Mouse (Mus musculus) spleen, adult 2 months (tissue): Measurements from ENCODE around the gene Smg5. TPM values are rescaled to one million over a fixed set of nuclear protein-coding genes. Genes with fewer than 3 reads are reported as not detected.
A peak's percentile ranks its signal among the peaks of the same experiment; 100 is the strongest.
"Not testable (repeated sequence)": the region's sequence is repeated elsewhere in the genome, so short reads cannot be mapped to it uniquely, and the experiment has no call there.

Source experiments
- DNase-seq, 2 experiments: peaks; one replicate each; pipeline versions ENCODE4 v3.0.0 to v3.0.0-alpha.2; 2012 to 2021; ENCODE audit warnings: low spot score in 2 of 2, low read depth in 1 of 2
- H3K27ac ChIP-seq: fragments of 200-500 bp; 2 replicates; pipeline ENCODE4 v1.5.1; 2012; ENCODE audit warnings: low read length, inconsistent platforms; ENCODE audit not compliant: insufficient read depth
- H3K27me3 ChIP-seq: fragments of 200-500 bp; 2 replicates; pipeline ENCODE4 v1.6.1; 2012; ENCODE audit warnings: mild to moderate bottlenecking, moderate library complexity, low read length, inconsistent platforms; ENCODE audit not compliant: control insufficient read depth, insufficient read depth
- H3K36me3 ChIP-seq: fragments of 200-500 bp; 2 replicates; pipeline ENCODE4 v1.6.1; 2012; ENCODE audit warnings: mild to moderate bottlenecking, low read length, inconsistent platforms; ENCODE audit not compliant: control insufficient read depth, insufficient read depth
- H3K4me1 ChIP-seq: fragments of 200-500 bp; 2 replicates; pipeline ENCODE4 v1.6.1; 2011; ENCODE audit warnings: inconsistent platforms; ENCODE audit not compliant: control insufficient read depth, insufficient read depth, insufficient read length
- H3K4me3 ChIP-seq: fragments of 200-500 bp; 2 replicates; pipeline ENCODE4 v1.5.1; 2011; ENCODE audit warnings: mild to moderate bottlenecking, inconsistent platforms; ENCODE audit not compliant: insufficient read depth, insufficient read length; ENCODE audit errors: extremely low read depth
- CTCF ChIP-seq: fragments of 200-500 bp; IDR thresholded peaks from 2 replicates; pipeline ENCODE4 v1.5.1; 2011; ENCODE audit warnings: mild to moderate bottlenecking, inconsistent platforms; ENCODE audit not compliant: insufficient read depth, insufficient read length, insufficient replicate concordance; ENCODE audit errors: extremely low read depth
- POLR2A ChIP-seq: fragments of 200-500 bp; IDR thresholded peaks from 2 replicates; pipeline ENCODE4 v1.6.1; 2011; ENCODE audit warnings: low read depth, low read length, inconsistent platforms
- WGBS: fragments of 180-500 bp; shearing (Covaris S2); methylation state at CpG from one replicate; pipeline ENCODE4 v1.1.7; 2018; 5-methylcytosine and 5-hydroxymethylcytosine counted together
- polyA plus RNA-seq: library from polyadenylated mRNA; depleted of rRNA; stranded (reverse); fragments of >200 nt; gene quantifications from 2 replicates; pipeline ENCODE4 v1.2.3, GENCODE M21; 2012

Gene Smg5
- polyA plus RNA-seq, 1 experiment: 64.6 TPM

DNA sequence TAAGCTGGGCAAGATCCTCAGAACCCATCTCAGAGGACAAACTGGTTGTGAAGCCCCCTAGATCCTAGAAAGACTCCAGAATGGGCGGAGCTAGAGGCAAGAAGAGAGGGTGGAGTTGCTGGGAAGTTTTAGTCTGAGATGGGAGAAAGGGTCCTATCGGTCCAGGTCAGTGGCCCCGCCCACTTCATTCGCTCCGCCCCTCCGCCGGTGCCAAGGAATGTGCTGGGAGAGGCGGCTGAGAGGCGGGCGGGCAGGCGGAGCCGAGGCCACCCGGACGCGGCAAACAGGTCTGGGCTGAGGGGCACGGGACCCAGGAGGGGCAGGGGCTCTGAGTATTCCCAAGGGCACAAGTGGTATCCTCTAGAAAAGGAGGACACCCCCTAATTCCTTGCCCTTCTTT lies 28.3 kb downstream of the Smg5 start, which contains the start of gene Paqr6:
Gene Paqr6, plus strand, starts transcription at position 248 of the 400 bp plus-strand sequence.
- DNase-seq: no peak
- H3K4me1 ChIP-seq: no peaks in the 10 kb centered on the region
- peak within 1 kb of the TSS; percentile 5; the same call in 1 of the 2 replicates for H3K27ac ChIP-seq
- H3K4me3 ChIP-seq: no peak within 1 kb of the TSS
- TF ChIP-seq POLR2A: no peak
- TF ChIP-seq CTCF: no peak
- H3K36me3 ChIP-seq: peaks cover 27% of the 10 kb centered on the region
- H3K27me3 ChIP-seq: no peaks in the 10 kb centered on the region
- WGBS: 42% methylated on average over 14 of the region's 16 CpGs

GRCm38 (mm10) chr3:88365705-88366361 lies 29.8 kb downstream of the Smg5 start:
- no peak overlapping the region for H3K27ac ChIP-seq
- H3K27me3 ChIP-seq: no peaks in the 10 kb centered on the region
- no peaks in the 10 kb centered on the region for H3K4me1 ChIP-seq
- 48% methylated on average over 34 of the region's 34 CpGs for WGBS
- DNase-seq: no peak
- H3K36me3 ChIP-seq: peaks cover 12% of the 10 kb centered on the region
- TF ChIP-seq POLR2A (no peak), CTCF (no peak)
- H3K4me3 ChIP-seq: no peak overlapping the region

DNA sequence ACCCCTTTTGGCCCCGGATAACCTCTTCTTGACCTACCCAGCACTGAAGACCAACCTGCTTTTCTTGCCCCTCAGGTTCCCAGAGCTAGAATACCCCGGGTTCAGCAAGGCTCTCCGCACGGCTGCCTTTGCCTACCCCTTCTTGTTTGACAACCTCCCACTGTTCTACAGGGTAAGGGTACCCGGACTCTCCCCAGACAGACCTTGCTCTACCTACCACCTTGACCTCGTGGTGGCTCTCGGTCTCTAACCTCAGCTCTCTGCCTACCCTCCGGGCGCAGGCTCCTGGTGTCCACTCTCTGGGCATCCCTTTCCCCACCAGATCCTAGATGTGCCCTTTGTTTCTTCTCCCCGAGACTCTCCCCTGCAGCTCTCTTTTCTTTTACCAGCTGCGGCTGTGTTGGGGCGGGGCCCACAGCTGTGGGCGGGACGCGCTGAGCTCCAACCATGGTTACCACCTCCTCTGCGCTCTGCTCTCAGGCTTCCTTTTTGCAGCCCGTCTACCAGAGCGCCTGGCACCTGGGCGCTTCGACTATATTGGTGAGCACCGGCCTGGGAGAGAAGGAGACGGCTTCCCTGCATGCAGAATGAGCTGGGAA lies 30.9 kb downstream of the Smg5 start:
- 6% methylated on average over 21 of the region's 22 CpGs for WGBS
- peak in 1 of 2 experiments; percentile 40 for DNase-seq
- not testable (repeated sequence) for H3K4me3 ChIP-seq, H3K27me3 ChIP-seq, H3K4me1 ChIP-seq, H3K27ac ChIP-seq, H3K36me3 ChIP-seq

- not testable (repeated sequence) for H3K4me1 ChIP-seq, H3K27me3 ChIP-seq, H3K4me3 ChIP-seq, DNase-seq, H3K27ac ChIP-seq, H3K36me3 ChIP-seq
- WGBS: 75% methylated on average over 3 of the region's 7 CpGs
These were observed 31.5 kb downstream of the Smg5 start for GRCm38 (mm10) chr3:88367517-88367916.

- not testable (repeated sequence) for H3K4me3 ChIP-seq, DNase-seq, H3K36me3 ChIP-seq, H3K27me3 ChIP-seq, H3K4me1 ChIP-seq, H3K27ac ChIP-seq
- WGBS: 92% methylated on average over 7 of the region's 7 CpGs
These were observed 32.5 kb downstream of the Smg5 start for GRCm38 (mm10) chr3:88368511-88368910.

- DNase-seq, H3K4me3 ChIP-seq, H3K4me1 ChIP-seq, H3K27ac ChIP-seq, H3K36me3 ChIP-seq, H3K27me3 ChIP-seq: not testable (repeated sequence)
- 86% methylated on average over 9 of the region's 9 CpGs for WGBS
These were observed 36.6 kb downstream of the Smg5 start, which contains the start of gene Bglap3 for GRCm38 (mm10) chr3:88372643-88373042. Gene Bglap3 (minus strand): TSS chr3:88372743.

- not testable (repeated sequence) for H3K4me1 ChIP-seq, H3K27me3 ChIP-seq, DNase-seq, H3K27ac ChIP-seq, H3K36me3 ChIP-seq
- WGBS: 16% methylated on average over 19 of the region's 19 CpGs
- peak overlapping the region; percentile 4; the same call in 1 of the 2 replicates for H3K4me3 ChIP-seq
These were observed 39.9 kb downstream of the Smg5 start for GRCm38 (mm10) chr3:88375750-88376626.

- H3K4me3 ChIP-seq, H3K4me1 ChIP-seq, H3K27me3 ChIP-seq, H3K36me3 ChIP-seq, H3K27ac ChIP-seq, DNase-seq: not testable (repeated sequence)
- 65% methylated on average over 6 of the region's 7 CpGs for WGBS
These were observed 40.6 kb downstream of the Smg5 start for GRCm38 (mm10) chr3:88376644-88377043.

DNA sequence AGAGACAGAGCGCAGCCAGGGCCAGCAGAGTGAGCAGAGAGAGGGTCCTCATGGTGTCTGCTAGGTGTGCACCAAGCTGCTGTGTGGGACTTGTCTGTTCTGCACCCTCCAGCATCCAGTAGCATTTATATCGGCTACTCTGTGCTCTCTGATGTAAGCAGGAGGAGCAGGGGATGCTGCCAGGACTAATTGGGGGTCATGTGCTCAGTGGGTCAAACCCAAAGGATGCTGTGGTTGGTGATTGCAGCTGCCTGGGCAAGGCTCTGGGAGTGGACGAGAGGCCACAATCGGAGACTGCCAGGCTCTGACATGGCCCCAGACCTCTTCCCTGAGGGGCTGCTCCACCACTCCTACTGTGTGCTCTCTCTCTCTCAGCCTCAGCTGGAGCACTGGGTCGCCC lies 42.5 kb downstream of the Smg5 start, which contains the start of gene Bglap2:
Gene Bglap2, minus strand, starts transcription at position 101 of the 400 bp plus-strand sequence.
- not testable (repeated sequence) for H3K27ac ChIP-seq, H3K4me1 ChIP-seq, H3K36me3 ChIP-seq, H3K4me3 ChIP-seq, DNase-seq, H3K27me3 ChIP-seq
- 87% methylated on average over 5 of the region's 5 CpGs for WGBS
